ENCODE assay signal across 10 mouse cellular contexts in the genomic region with DNA sequence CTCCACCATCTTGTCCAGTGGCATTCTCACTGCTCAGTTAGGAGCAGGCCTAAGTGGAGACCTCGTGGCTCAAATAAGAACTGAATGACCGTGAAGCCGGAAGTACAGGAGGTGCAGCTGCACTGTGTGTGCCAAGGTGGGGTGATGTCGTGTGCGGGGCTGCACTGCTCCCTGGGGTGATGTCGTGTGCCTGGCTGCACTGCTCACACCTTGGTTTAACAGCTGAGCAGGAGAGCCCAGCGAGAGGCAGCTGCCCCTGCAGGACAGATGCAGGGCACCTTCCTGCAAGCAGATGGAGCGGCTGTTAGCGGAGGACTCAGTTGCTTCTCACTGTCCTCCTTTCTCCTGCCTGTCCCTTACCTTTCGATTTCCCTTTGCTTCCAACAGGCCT.
DNase-seq lines count a peak whose midpoint lies in the region; ATAC-seq lines count a peak whose summit lies in the region.
"Had no signal": no experiment of that assay in that cellular context is flagged by ENCODE, and none has a peak within 500 bp of the region (broad histone marks: within the 10 kb centered on the region; RNA-seq: fewer than 3 reads in every experiment).

No protein-coding gene starts in this region.

- WGBS in heart, embryonic 10.5 days = 68% methylated on average over 10 of the region's 10 CpGs
- WGBS in midbrain, embryonic 12.5 days = 41% methylated on average over 10 of the region's 10 CpGs
- 38% methylated on average over 10 of the region's 10 CpGs for WGBS in midbrain, embryonic 16.5 days
- whole genome bisulfite sequencing in hindbrain, embryonic 14.5 days = 38% methylated on average over 10 of the region's 10 CpGs
- WGBS in neural tube, embryonic 13.5 days = 37% methylated on average over 10 of the region's 10 CpGs

- no peaks in the 10 kb centered on the region for H3K9me3 ChIP-seq in heart, embryonic 10.5 days
- H3K9me3 ChIP-seq in midbrain, embryonic 12.5 days = no peaks in the 10 kb centered on the region
- H3K9me3 ChIP-seq in midbrain, embryonic 16.5 days (replicated peaks; ENCODE audit: control insufficient read depth, low read length, poor library complexity, severe bottlenecking) = no peaks in the 10 kb centered on the region
- no peaks in the 10 kb centered on the region for H3K9me3 ChIP-seq in hindbrain, embryonic 14.5 days (ENCODE audit: control insufficient read depth, low read length)
- H3K9me3 ChIP-seq in neural tube, embryonic 13.5 days = no peaks in the 10 kb centered on the region

- no peak for DNase-seq in heart, embryonic 10.5 days (ENCODE audit: low spot score)
- no peak for DNase-seq in heart, adult 11 months
- no peak for DNase-seq in hindbrain, embryonic 14.5 days (ENCODE audit: low spot score)
- no peak for DNase-seq in layer of hippocampus, postnatal 36 days
- no peak for DNase-seq in thymus, adult 18-20 months
- DNase-seq: cerebellum, adult 9-10 months; liver, postnatal 0 days had no signal

- no peaks in the 10 kb centered on the region for H3K27me3 ChIP-seq in heart, embryonic 10.5 days (ENCODE audit: insufficient read depth, poor library complexity, severe bottlenecking)
- H3K27me3 ChIP-seq in midbrain, embryonic 12.5 days = no peaks in the 10 kb centered on the region
- no peaks in the 10 kb centered on the region for H3K27me3 ChIP-seq in midbrain, embryonic 16.5 days (ENCODE audit: control insufficient read depth, insufficient read depth, low read depth, low read length)
- no peaks in the 10 kb centered on the region for H3K27me3 ChIP-seq in hindbrain, embryonic 14.5 days (ENCODE audit: control insufficient read depth, insufficient read depth, low read length)
- H3K27me3 ChIP-seq in neural tube, embryonic 13.5 days = no peaks in the 10 kb centered on the region

- peaks cover 65% of the 10 kb centered on the region for H3K36me3 ChIP-seq in heart, embryonic 10.5 days
- H3K36me3 ChIP-seq in midbrain, embryonic 12.5 days = peaks cover 42% of the 10 kb centered on the region
- no peaks in the 10 kb centered on the region for H3K36me3 ChIP-seq in midbrain, embryonic 16.5 days (ENCODE audit: control insufficient read depth, insufficient read depth, low read length)
- 0 out of 2 replicates have a peak, but pooled peaks cover 16% of the 10 kb centered on the region for H3K36me3 ChIP-seq in hindbrain, embryonic 14.5 days (replicated peaks; ENCODE audit: control insufficient read depth, insufficient read depth)
- H3K36me3 ChIP-seq in neural tube, embryonic 13.5 days = peaks cover 21% of the 10 kb centered on the region

- no peak overlapping the region for H3K4me2 ChIP-seq in midbrain, embryonic 12.5 days (replicated peaks)
- H3K4me2 ChIP-seq in midbrain, embryonic 16.5 days (ENCODE audit: low read length) = no peak overlapping the region
- H3K4me2 ChIP-seq in hindbrain, embryonic 14.5 days (replicated peaks) = no peak overlapping the region
- H3K4me2 ChIP-seq in neural tube, embryonic 13.5 days = no peak overlapping the region

- H3K9ac ChIP-seq in midbrain, embryonic 12.5 days (replicated peaks) = no peak overlapping the region; the same call in 1 of the 2 replicates
- no peak overlapping the region for H3K9ac ChIP-seq in midbrain, embryonic 16.5 days (ENCODE audit: low read depth, low read length)
- H3K9ac ChIP-seq in hindbrain, embryonic 14.5 days = no peak overlapping the region
- peak overlapping the region; percentile 47; the same call in 1 of the 2 replicates for H3K9ac ChIP-seq in neural tube, embryonic 13.5 days
- H3K9ac ChIP-seq: liver, postnatal 0 days had no signal

- peak overlapping the region; percentile 19; the same call in 1 of the 2 replicates for H3K27ac ChIP-seq in heart, embryonic 10.5 days
- peak overlapping the region; percentile 36 for H3K27ac ChIP-seq in midbrain, embryonic 12.5 days (replicated peaks)
- no peak overlapping the region for H3K27ac ChIP-seq in midbrain, embryonic 16.5 days (ENCODE audit: low read length)
- 0 out of 2 replicates have a peak overlapping the region, but pooled peaks have one; percentile 34 for H3K27ac ChIP-seq in hindbrain, embryonic 14.5 days
- peak overlapping the region; percentile 74 for H3K27ac ChIP-seq in neural tube, embryonic 13.5 days (replicated peaks)

- no peak for ATAC-seq in midbrain, embryonic 12.5 days (ENCODE audit: low FRiP score, low read depth)
- no peak for ATAC-seq in midbrain, embryonic 16.5 days
- ATAC-seq in hindbrain, embryonic 14.5 days (ENCODE audit: low FRiP score) = no peak
- 0 out of 2 replicates have a peak, but pooled peaks have one; percentile 8 for ATAC-seq in neural tube, embryonic 13.5 days (ENCODE audit: low read depth)
- ATAC-seq: liver, postnatal 0 days had no signal

- H3K4me1 ChIP-seq in heart, embryonic 10.5 days = peaks cover 49% of the 10 kb centered on the region
- H3K4me1 ChIP-seq in midbrain, embryonic 12.5 days = peaks cover 38% of the 10 kb centered on the region
- H3K4me1 ChIP-seq in midbrain, embryonic 16.5 days (ENCODE audit: control insufficient read depth, insufficient read depth, low read length) = peaks cover 10% of the 10 kb centered on the region; the same call in 1 of the 2 replicates
- peaks cover 19% of the 10 kb centered on the region; the same call in 1 of the 2 replicates for H3K4me1 ChIP-seq in hindbrain, embryonic 14.5 days (replicated peaks; ENCODE audit: control insufficient read depth, insufficient read depth, low read length)
- H3K4me1 ChIP-seq in neural tube, embryonic 13.5 days (replicated peaks) = peaks cover 41% of the 10 kb centered on the region

- no peak overlapping the region for H3K4me3 ChIP-seq in heart, embryonic 10.5 days
- H3K4me3 ChIP-seq in midbrain, embryonic 12.5 days = no peak overlapping the region
- no peak overlapping the region for H3K4me3 ChIP-seq in midbrain, embryonic 16.5 days (ENCODE audit: low read depth, low read length)
- H3K4me3 ChIP-seq in hindbrain, embryonic 14.5 days (replicated peaks; ENCODE audit: low read length) = no peak overlapping the region
- H3K4me3 ChIP-seq in neural tube, embryonic 13.5 days = no peak overlapping the region
